Mouse (Mus musculus) G1E (cell line): Measurements from ENCODE around the gene Rnf44.

Source experiments
- CTCF ChIP-seq: IDR thresholded peaks from 2 replicates; pipeline ENCODE4 v1.5.1; 2012; ENCODE audit warnings: low read depth, low read length, inconsistent platforms, mixed read lengths
- GATA1 ChIP-seq: IDR thresholded peaks from 2 replicates; pipeline ENCODE4 v1.6.1; 2012; ENCODE audit warnings: borderline replicate concordance, low read length, inconsistent platforms, mixed read lengths

- TF ChIP-seq CTCF (no peak), GATA1 (no peak)
These were observed 43.9 kb upstream of the Rnf44 start for GRCm38 (mm10) chr13:54737488-54738212.
